In genomic region chr6:121337770-121338518, GRCm38 (mm10) we compare ENCODE assay signal across 8 mouse cellular contexts. TPM values are rescaled to one million over a fixed set of nuclear protein-coding genes. Genes with fewer than 3 reads are reported as not detected.
DNase-seq lines count a peak whose midpoint lies in the region; ATAC-seq lines count a peak whose summit lies in the region.

No protein-coding gene starts in this region.

- no peak overlapping the region for H3K4me3 ChIP-seq in hindbrain, embryonic 14.5 days (replicated peaks; ENCODE audit: low read length)

- H3K4me1 ChIP-seq in hindbrain, embryonic 14.5 days (replicated peaks; ENCODE audit: control insufficient read depth, insufficient read depth, low read length): 0 out of 2 replicates have a peak, but pooled peaks cover under 1% of the 10 kb centered on the region

- no peak overlapping the region for H3K27ac ChIP-seq in hindbrain, embryonic 14.5 days

- no peaks in the 10 kb centered on the region for H3K36me3 ChIP-seq in hindbrain, embryonic 14.5 days (replicated peaks; ENCODE audit: control insufficient read depth, insufficient read depth)

- H3K9me3 ChIP-seq in hindbrain, embryonic 14.5 days (ENCODE audit: control insufficient read depth, low read length): no peaks in the 10 kb centered on the region

- no peak overlapping the region for H3K9ac ChIP-seq in hindbrain, embryonic 14.5 days

- peak; percentile 80 for ATAC-seq in hindbrain, embryonic 14.5 days (ENCODE audit: low FRiP score)

- no peaks in the 10 kb centered on the region for H3K27me3 ChIP-seq in hindbrain, embryonic 14.5 days (ENCODE audit: control insufficient read depth, insufficient read depth, low read length)

- no peak overlapping the region for H3K4me2 ChIP-seq in hindbrain, embryonic 14.5 days (replicated peaks)

- DNase-seq in T-cell, adult 2 months (ENCODE audit: low spot score): peak; percentile 59
- peak; percentile 92 to 94 for DNase-seq in cerebellum, postnatal 10 days
- DNase-seq in frontal cortex, postnatal 25 days (ENCODE audit: low spot score in 2 of 2): peak; percentile 76 to 83
- peak; percentile 85 for DNase-seq in hindbrain, embryonic 14.5 days (ENCODE audit: low spot score)
- DNase-seq in layer of hippocampus, postnatal 14 days (ENCODE audit: low spot score in 2 of 2): peak; percentile 79 to 89
- peak; percentile 90 for DNase-seq in lung, postnatal 10 days
- DNase-seq in retina, adult 2 months (ENCODE audit: low read depth, low spot score): peak; percentile 64
- peak; percentile 86 for DNase-seq in thymus, postnatal 14 days

- WGBS in hindbrain, embryonic 14.5 days: 22% methylated on average over 3 of the region's 3 CpGs

RNA-seq across cellular contexts. Expression of gene Slc6a12, which starts 4.9 kb away (rescaled TPM):
- polyA plus RNA-seq in hindbrain, embryonic 14.5 days (2014; fragmentation: Nextera tagmentation; extraction: Ambion mirVana): 1.2 and 1.6 TPM in 2 replicates
- total RNA-seq in layer of hippocampus, postnatal 14 days (2021): 1 to 10 TPM; 1.1 to 2.5 TPM

RNA-seq across cellular contexts. Expression of gene Slc6a13, which starts 37.9 kb away (rescaled TPM):
- 49.6 and 51.1 TPM in 2 replicates for polyA plus RNA-seq in hindbrain, embryonic 14.5 days (2014; fragmentation: Nextera tagmentation; extraction: Ambion mirVana)
- 10 to 100 TPM; 10.2 to 12.8 TPM for total RNA-seq in layer of hippocampus, postnatal 14 days (2021)
